Mouse (Mus musculus) adrenal gland, postnatal 36 days (tissue): Measurements from ENCODE around the gene Rnf225. TPM values are rescaled to one million over a fixed set of nuclear protein-coding genes. Genes with fewer than 3 reads are reported as not detected.
"Not testable (repeated sequence)": the region's sequence is repeated elsewhere in the genome, so short reads cannot be mapped to it uniquely, and the experiment has no call there.

Experiments used
- DNase-seq, 2 experiments: peaks; one replicate each; pipeline ENCODE4 v3.0.0; 2021; ENCODE audit warnings: mixed read lengths in 1 of 2
- total RNA-seq, 2 experiments: library from RNA; stranded (reverse); gene quantifications; 2 replicates each; pipeline ENCODE4 v1.2.3; 2021

The Rnf225 gene
- total RNA-seq, 2 experiments from 2014 or later = 0.20 to 0.63 TPM

GRCm38 (mm10) chr7:12927693-12928589 lies 725 bp downstream of the Rnf225 start:
- peak; percentile 51 to 56 for DNase-seq

GRCm38 (mm10) chr7:12933615-12934140 lies 6.5 kb downstream of the Rnf225 start:
- no peak for DNase-seq

GRCm38 (mm10) chr7:12934808-12935207 lies 7.6 kb downstream of the Rnf225 start:
- no peak for DNase-seq

DNA sequence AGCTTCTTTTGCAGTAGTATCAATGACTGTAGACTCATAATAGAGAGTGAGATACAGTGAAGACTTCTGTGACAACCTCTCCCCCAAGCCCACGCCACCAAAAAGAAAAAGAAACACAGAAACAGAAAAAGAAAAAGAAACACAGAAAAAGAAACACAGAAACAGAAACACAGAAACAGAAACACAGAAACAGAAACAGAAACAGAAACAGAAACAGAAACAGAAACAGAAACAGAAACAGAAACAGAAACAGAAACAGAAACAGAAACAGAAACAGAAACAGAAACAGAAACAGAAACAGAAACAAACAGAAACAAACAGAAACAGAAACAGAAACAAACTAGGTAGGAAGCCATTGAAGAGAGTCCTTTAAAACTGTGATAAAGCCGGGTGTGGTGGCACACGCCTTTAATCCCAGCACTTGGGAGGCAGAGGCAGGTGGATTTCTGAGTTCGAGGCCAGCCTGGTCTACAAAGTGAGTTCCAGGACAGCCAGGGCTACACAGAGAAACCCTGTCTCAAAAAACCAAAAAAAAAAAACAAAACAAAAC lies 10.1 kb downstream of the Rnf225 start:
- not testable (repeated sequence) for DNase-seq

GRCm38 (mm10) chr7:12940599-12940998 lies 13.4 kb downstream of the Rnf225 start:
- no peak for DNase-seq

- peak in 1 of 2 experiments; percentile 20 for DNase-seq
These were observed 16.3 kb downstream of the Rnf225 start for GRCm38 (mm10) chr7:12943488-12943887.

- DNase-seq = peak; percentile 91 to 93
These were observed 22.0 kb downstream of the Rnf225 start for GRCm38 (mm10) chr7:12949032-12949871.

DNA sequence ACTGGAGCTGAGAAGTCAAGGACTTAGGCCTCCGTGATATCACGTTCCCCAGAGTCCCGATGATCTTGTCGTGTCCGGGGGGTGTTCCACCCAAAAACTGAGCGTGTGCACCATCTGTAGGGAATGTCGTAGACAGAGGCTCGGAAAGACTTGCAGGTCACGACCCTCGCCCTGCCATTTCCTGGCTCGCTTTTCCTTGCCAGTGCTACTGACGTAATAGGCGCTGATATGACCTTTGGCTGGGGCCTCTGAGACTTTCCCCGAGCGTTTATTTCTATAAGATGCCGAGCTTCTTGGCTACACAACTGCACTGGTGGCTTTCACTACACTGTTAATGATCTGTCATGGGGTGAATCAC lies 22.6 kb downstream of the Rnf225 start:
- no peak for DNase-seq

GRCm38 (mm10) chr7:12954896-12955295 lies 27.7 kb downstream of the Rnf225 start:
- DNase-seq = no peak

DNA sequence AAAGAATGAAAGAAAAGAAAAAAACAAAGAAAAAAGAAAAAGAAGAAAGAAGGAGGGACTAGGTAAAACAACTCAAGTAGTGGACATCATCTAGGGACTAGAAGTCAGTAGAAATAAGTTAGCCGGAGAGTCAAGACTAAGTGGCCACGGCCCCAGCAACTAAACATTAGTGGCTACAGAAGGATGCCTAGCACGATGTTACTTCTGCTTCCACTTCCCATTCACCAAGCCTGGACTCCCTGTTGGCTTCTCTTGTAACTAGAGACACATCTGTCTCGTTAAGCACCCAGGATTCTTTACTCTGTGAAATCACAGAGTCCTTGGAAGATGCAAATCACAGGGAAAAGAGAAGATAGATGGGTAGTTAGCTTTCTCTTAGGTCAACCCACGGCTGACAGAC lies 30.3 kb downstream of the Rnf225 start:
- no peak for DNase-seq

DNA sequence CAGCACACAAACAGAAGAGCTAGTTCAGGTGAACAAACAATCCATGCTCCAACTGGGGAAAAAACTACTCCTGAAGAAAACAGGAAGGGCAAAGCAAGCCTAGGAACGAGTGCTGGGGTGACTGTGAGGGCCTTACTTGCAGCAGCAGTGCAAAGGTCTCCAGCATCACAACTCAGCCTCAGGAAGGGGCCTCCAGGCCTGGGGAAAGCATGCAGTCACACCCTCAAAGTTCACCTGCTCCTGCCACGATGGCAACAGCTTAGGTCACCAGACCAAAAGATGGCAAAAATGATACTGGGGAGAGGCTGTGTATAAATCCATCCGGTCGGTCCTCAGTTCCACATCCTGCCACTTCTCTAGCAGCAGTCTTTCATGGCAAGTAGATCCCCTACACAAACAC lies 31.7 kb downstream of the Rnf225 start:
- DNase-seq = no peak

- no peak for DNase-seq
These were observed 32.5 kb downstream of the Rnf225 start for GRCm38 (mm10) chr7:12959718-12960117.

GRCm38 (mm10) chr7:12961511-12962141 lies 34.4 kb downstream of the Rnf225 start:
- DNase-seq = peak; percentile 54 to 62

- peak; percentile 95 to 96 for DNase-seq
These were observed 38.5 kb downstream of the Rnf225 start, which contains the start of gene Zfp324 for GRCm38 (mm10) chr7:12965678-12966091. Gene Zfp324 (plus strand): TSS chr7:12965838.

DNA sequence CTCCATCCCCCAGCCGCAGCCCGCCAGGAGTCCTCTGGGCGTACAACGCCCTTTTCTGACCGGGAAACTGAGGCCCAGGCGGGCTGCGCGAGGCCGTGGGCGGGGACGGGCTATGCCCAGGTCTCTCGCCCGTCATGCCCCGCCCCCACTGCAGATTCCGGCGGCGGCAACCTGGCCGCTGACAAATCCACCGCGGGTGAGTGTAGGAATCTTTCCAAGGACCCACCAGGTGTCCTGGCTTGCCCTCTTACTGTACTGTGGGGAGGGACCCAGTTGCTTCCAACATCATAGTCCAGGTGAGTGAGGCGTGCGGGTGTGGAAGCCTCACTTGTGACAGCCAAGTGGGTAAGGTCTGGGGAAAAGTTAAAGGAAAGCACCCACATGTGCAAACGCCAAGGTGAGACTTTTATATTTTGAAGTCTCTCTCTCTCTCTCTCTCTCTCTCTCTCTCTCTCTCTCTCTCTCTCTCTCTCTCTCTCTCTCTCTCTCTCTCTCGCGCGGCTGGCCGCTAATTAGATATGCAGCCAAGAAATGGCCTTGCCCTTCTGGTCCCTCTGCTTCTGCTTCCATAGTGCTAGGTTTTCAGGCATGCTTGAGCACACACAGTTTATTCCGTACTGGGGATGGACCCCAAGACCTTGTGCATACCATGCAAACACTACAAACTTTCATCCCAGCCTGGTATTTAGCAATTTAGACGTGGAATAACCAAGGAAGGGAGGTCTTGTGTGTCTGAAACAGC lies 39.1 kb downstream of the Rnf225 start:
- DNase-seq = peak; percentile 78 to 85

- DNase-seq = no peak
These were observed 43.7 kb downstream of the Rnf225 start for GRCm38 (mm10) chr7:12970906-12971305.

GRCm38 (mm10) chr7:12977682-12978389 lies 50.6 kb downstream of the Rnf225 start, which contains the start of gene Zfp446:
Gene Zfp446 (plus strand): TSS chr7:12977848.
- peak; percentile 99 for DNase-seq

DNA sequence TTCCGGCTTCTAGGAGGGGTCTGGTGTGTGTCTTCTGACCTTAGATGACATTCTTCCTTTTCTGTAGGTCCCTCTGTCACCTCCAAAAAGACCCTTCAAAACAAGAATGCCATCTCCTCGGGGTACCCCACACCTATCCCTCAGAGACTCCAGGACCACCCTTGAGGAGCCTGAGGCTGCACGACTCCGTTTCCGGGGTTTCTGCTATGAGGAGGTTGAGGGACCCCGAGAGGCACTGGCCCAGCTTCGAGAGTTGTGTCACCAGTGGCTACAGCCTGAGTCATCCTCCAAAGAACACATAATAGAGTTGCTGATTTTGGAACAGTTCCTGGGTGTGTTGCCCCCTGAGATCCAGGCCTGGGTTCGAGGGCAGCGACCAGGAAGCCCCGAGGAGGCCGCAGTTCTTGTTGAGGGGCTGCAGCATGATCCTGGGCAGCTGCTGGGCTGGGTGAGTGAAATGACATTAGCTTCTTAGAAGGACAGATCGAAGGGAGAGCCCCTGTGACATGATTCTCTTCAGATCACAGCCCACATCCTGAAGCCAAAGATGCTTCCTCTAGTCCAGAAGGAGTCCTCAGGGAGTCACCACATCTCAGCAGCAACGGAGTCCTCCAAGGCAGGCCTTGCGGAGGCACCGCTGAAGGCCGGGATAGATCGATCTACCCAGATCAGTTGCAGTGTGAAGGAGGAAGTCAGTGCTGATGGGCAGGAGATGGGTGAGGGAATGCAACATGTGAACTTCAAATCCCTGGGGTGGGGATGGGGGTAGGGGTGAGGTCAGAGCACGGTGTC lies 51.9 kb downstream of the Rnf225 start:
- no peak for DNase-seq

DNA sequence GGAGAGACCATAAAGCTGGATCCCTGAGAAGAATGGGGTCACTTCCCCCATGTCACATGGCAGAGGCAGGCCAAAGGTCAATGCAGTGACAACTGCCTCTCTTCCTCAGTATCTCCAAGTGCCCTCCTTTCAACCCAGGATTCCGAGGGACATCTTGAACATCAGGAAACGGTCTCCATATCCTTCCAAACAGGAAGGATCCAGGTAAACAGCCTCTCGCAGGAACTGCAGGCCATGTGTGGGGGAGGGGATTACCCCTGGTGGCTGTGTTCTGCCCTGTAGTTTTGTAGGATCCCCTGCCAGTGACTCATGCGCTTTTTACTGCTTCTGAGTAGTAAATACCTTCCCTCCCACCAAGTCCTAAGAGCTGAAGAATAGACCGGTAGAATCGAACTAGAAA lies 52.6 kb downstream of the Rnf225 start:
- DNase-seq = no peak

- DNase-seq = no peak
These were observed 53.1 kb downstream of the Rnf225 start for GRCm38 (mm10) chr7:12980291-12980690.
